Mouse (Mus musculus) CH12.LX (cell line): ENCODE measurements at regions not wholly inside any gene's neighbourhood (a gene's known extent, or its start where the extent isn't known, plus 50 kb on each side); places are given as distances from the start of the nearest gene placed in this dataset.

Experiments
- DNase-seq: peaks from one replicate; pipeline ENCODE4 v3.0.0-alpha.2; 2013; ENCODE audit errors: extremely low read depth
- H3K27ac ChIP-seq: 2 replicates; pipeline ENCODE4 v1.5.1; 2012; ENCODE audit warnings: low read depth, mild to moderate bottlenecking, control low read depth, moderate library complexity; ENCODE audit not compliant: insufficient read depth
- H3K27me3 ChIP-seq: replicated peaks from 2 replicates; pipeline ENCODE3; 2012; ENCODE audit warnings: inconsistent platforms
- H3K36me3 ChIP-seq, 2 experiments: replicated peaks in 1 of 2; 2 replicates each; pipeline versions ENCODE3 to v1.6.1; 2012; ENCODE audit warnings: inconsistent platforms in 1 of 2, low read length in 1 of 2, mild to moderate bottlenecking in 1 of 2, mixed read lengths in 1 of 2, moderate library complexity in 1 of 2; ENCODE audit not compliant: control insufficient read depth in 1 of 2, insufficient read depth in 1 of 2
- H3K4me1 ChIP-seq, 2 experiments: 2 replicates each; pipeline ENCODE4 v1.6.1; 2012; ENCODE audit warnings: inconsistent platforms in 1 of 2, moderate library complexity in 1 of 2; ENCODE audit not compliant: insufficient read depth in 2 of 2, control insufficient read depth in 1 of 2
- H3K4me2 ChIP-seq: 2 replicates; pipeline ENCODE4 v1.6.1; 2012; ENCODE audit warnings: low read depth, mild to moderate bottlenecking, control low read depth; ENCODE audit not compliant: poor library complexity, insufficient read depth, severe bottlenecking
- H3K4me3 ChIP-seq, 3 experiments: fragments of 150-350 bp in 1 of 3; sonication (generic) in 1 of 3; replicated peaks in 1 of 3; 2 replicates each; pipeline versions ENCODE3 to v1.5.1; 2011 to 2012; ENCODE audit warnings: low read depth in 2 of 3, low read length in 2 of 3, mild to moderate bottlenecking in 2 of 3, moderate library complexity in 2 of 3, control low read depth in 1 of 3, improper control_type of control experiment in 1 of 3, inconsistent platforms in 1 of 3, mixed read lengths in 1 of 3; ENCODE audit not compliant: poor library complexity in 1 of 3
- H3K79me2 ChIP-seq: replicated peaks from 2 replicates; pipeline ENCODE4 v1.6.1; 2012; ENCODE audit warnings: mild to moderate bottlenecking, moderate library complexity; ENCODE audit not compliant: control insufficient read depth, poor library complexity, insufficient read depth, severe bottlenecking; ENCODE audit errors: extremely low read depth
- H3K9ac ChIP-seq: 2 replicates; pipeline ENCODE4 v1.6.1; 2012; ENCODE audit warnings: low read depth, mild to moderate bottlenecking, control low read depth, moderate library complexity; ENCODE audit not compliant: insufficient read depth
- H3K9me3 ChIP-seq: replicated peaks from 2 replicates; pipeline ENCODE3; 2012; ENCODE audit warnings: low read length, inconsistent platforms, mixed read lengths
- BHLHE40 ChIP-seq: IDR thresholded peaks from 2 replicates; pipeline ENCODE4 v1.6.1; 2011; ENCODE audit warnings: mild to moderate bottlenecking, low read depth, low read length, improper control_type of control experiment
- CHD2 ChIP-seq: IDR thresholded peaks from 2 replicates; pipeline ENCODE4 v1.6.1; 2011; ENCODE audit warnings: low read length, improper control_type of control experiment
- CTCF ChIP-seq, 2 experiments: IDR thresholded peaks in 1 of 2; conservative IDR thresholded peaks in 1 of 2; 2 replicates each; pipeline ENCODE4 v1.5.1; 2011 to 2012; ENCODE audit warnings: low read depth in 2 of 2, low read length in 2 of 2, improper control_type of control experiment in 1 of 2, inconsistent platforms in 1 of 2, mild to moderate bottlenecking in 1 of 2, moderate library complexity in 1 of 2
- E2F4 ChIP-seq: IDR thresholded peaks from 2 replicates; pipeline ENCODE4 v1.6.1; 2011; ENCODE audit warnings: low read depth, low read length, improper control_type of control experiment; ENCODE audit not compliant: insufficient replicate concordance
- ELF1 ChIP-seq: IDR thresholded peaks from 2 replicates; pipeline ENCODE4 v1.6.1; 2014; ENCODE audit warnings: low read depth, mild to moderate bottlenecking, inconsistent platforms, low read length, improper control_type of control experiment
- GABPA ChIP-seq: IDR thresholded peaks from 2 replicates; pipeline ENCODE4 v1.6.1; 2012; ENCODE audit warnings: low read depth, low read length, improper control_type of control experiment, inconsistent platforms; ENCODE audit not compliant: insufficient replicate concordance
- IRF4 ChIP-seq: IDR thresholded peaks from 2 replicates; pipeline ENCODE4 v1.6.1; 2014; ENCODE audit warnings: low read depth, mild to moderate bottlenecking, inconsistent platforms, low read length, improper control_type of control experiment
- MAFK ChIP-seq: IDR thresholded peaks from 2 replicates; pipeline ENCODE4 v1.6.1; 2011; ENCODE audit warnings: low read length, improper control_type of control experiment; ENCODE audit not compliant: insufficient replicate concordance
- MAX ChIP-seq: IDR thresholded peaks from 2 replicates; pipeline ENCODE4 v1.6.1; 2011; ENCODE audit warnings: low read length, improper control_type of control experiment
- MAZ ChIP-seq: IDR thresholded peaks from 2 replicates; pipeline ENCODE4 v1.6.1; 2012; ENCODE audit warnings: low read depth, mild to moderate bottlenecking, inconsistent platforms, low read length, improper control_type of control experiment, moderate library complexity
- NRF1 ChIP-seq: IDR thresholded peaks from 2 replicates; pipeline ENCODE4 v1.6.1; 2014; ENCODE audit warnings: low read depth, mild to moderate bottlenecking, inconsistent platforms, low read length, improper control_type of control experiment, moderate library complexity
- POLR2A ChIP-seq: IDR thresholded peaks from 2 replicates; pipeline ENCODE4 v1.6.1; 2011; ENCODE audit warnings: low read depth, mild to moderate bottlenecking, improper control_type of control experiment, low read length
- POLR2AphosphoS2 ChIP-seq: IDR thresholded peaks from 2 replicates; pipeline ENCODE4 v1.6.1; 2011; ENCODE audit warnings: low read depth, low read length, improper control_type of control experiment
- SMC3 ChIP-seq: IDR thresholded peaks from 2 replicates; pipeline ENCODE4 v1.6.1; 2011; ENCODE audit warnings: low read depth, low read length, improper control_type of control experiment
- TBP ChIP-seq: conservative IDR thresholded peaks from 2 replicates; pipeline ENCODE4 v1.6.1; 2011; ENCODE audit warnings: low read depth, low read length, improper control_type of control experiment
- TCF12 ChIP-seq: IDR thresholded peaks from 2 replicates; pipeline ENCODE4 v1.6.1; 2014; ENCODE audit warnings: low read depth, mild to moderate bottlenecking, inconsistent platforms, low read length, improper control_type of control experiment
- UBTF ChIP-seq: IDR thresholded peaks from 2 replicates; pipeline ENCODE4 v1.6.1; 2012; ENCODE audit warnings: low read depth, mild to moderate bottlenecking, inconsistent platforms, low read length, improper control_type of control experiment, moderate library complexity
- USF1 ChIP-seq: IDR thresholded peaks from 2 replicates; pipeline ENCODE4 v1.6.1; 2014; ENCODE audit warnings: low read depth, mild to moderate bottlenecking, inconsistent platforms, low read length, improper control_type of control experiment
- USF2 ChIP-seq: conservative IDR thresholded peaks from 2 replicates; pipeline ENCODE4 v1.6.1; 2011; ENCODE audit warnings: low read depth, low read length, improper control_type of control experiment
- ZKSCAN1 ChIP-seq: IDR thresholded peaks from 2 replicates; pipeline ENCODE4 v1.6.1; 2012; ENCODE audit warnings: low read depth, inconsistent platforms, low read length, improper control_type of control experiment, borderline replicate concordance
- ZNF384 ChIP-seq: IDR thresholded peaks from 2 replicates; pipeline ENCODE4 v1.6.1; 2012; ENCODE audit warnings: low read depth, low read length, improper control_type of control experiment, inconsistent platforms
- dilution Hi-C: fragments of 300-500 bp; cut with MboI; formaldehyde crosslinking; loops from 2 replicates; pipeline ENCODE4 v1.14.3; 2020; ENCODE audit warnings: low sequenced_read_pairs; ENCODE audit not compliant: extremely low pct_unique_long_range_greater_than_20kb, extremely low pct_ligation_motif_present
- in situ Hi-C: fragments of 300-500 bp; cut with MboI; formaldehyde crosslinking; loops from 3 replicates; pipeline ENCODE4 v1.14.3; 2019; ENCODE audit warnings: low sequenced_read_pairs, low pct_ligation_motif_present, low pct_unique_long_range_greater_than_20kb, mixed read lengths

DNA sequence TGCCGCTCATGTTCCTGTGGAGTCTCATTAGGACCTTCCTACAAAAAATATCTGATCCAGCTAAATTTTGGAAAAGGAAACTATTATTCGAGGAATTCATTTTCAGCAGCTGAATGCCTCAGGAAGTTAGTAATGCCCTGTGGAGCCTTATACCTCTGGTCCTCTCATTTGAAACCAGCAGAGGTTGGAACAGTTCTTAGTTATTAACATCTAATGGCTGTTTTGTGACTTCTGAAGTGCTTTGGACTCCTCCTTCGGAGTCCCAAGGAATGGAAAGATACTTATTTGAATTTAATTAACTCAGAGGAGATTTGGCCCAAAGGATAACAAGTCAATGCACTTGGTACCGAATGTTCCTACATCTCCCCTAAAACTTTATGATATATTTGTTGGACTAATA, 372.2 kb upstream of the Adam34 start:
- no peak for DNase-seq
- TF ChIP-seq ELF1 (no peak), ZKSCAN1 (no peak), POLR2AphosphoS2 (no peak), MAX (no peak), NRF1 (no peak)
- in situ Hi-C loops = no loop called here
- dilution Hi-C loops = no loop called here
- Histone ChIP-seq H3K36me3 (no peaks in the 10 kb centered on the region), H3K9ac (no peak overlapping the region), H3K4me1 (no peaks in the 10 kb centered on the region), H3K27ac (no peak overlapping the region), H3K27me3 (no peaks in the 10 kb centered on the region), H3K4me3 (no peak overlapping the region), H3K9me3 (peaks cover 55% of the 10 kb centered on the region), H3K4me2 (no peak overlapping the region), H3K79me2 (no peaks in the 10 kb centered on the region)

- in situ Hi-C loops = no loop called here
- H3K4me1 ChIP-seq = no peaks in the 10 kb centered on the region
Measured at GRCm38 (mm10) chr8:44058846-44059245, 349.0 kb upstream of the Adam34 start.

DNA sequence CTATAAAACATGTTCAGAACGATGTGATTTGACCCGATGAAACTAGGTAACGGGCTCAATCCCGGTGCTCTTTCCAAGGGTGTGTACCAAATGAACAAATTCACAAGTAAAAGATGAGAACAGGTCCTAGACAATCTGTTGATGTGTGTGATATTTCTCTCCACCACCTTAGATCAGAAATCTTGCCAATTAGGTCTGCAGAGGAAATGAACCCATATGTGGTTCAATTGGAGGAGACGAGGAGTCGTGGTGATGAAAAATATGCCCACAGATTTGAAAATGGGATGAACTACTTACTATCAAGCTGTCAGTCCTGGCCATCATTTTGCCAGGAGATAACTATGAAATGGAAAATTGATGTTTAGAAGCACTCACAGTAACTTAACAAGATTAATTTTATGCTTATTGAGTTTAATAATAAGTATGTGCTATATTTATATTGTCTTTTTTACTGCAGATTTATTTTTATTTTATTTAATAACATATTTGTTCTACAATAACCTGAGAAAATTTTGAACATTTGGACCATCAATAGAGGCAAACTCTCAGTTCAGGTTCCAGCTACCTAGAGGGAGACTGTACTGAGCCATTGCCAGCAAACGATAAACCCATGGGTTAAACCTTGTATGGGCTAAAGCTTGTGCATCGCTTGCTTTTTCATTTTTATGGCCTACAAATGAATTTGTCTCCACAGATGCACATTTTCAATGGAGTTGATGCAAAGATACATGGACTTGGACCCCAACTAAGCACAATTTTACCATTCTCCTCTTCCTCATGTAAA, 332.9 kb upstream of the Adam34 start:
- Histone ChIP-seq H3K4me3 (no peak overlapping the region), H3K4me1 (no peaks in the 10 kb centered on the region), H3K4me2 (no peak overlapping the region), H3K27me3 (no peaks in the 10 kb centered on the region), H3K79me2 (no peaks in the 10 kb centered on the region), H3K27ac (no peak overlapping the region), H3K9ac (no peak overlapping the region), H3K36me3 (no peaks in the 10 kb centered on the region), H3K9me3 (peaks cover 27% of the 10 kb centered on the region)
- DNase-seq = no peak
- in situ Hi-C loops (no loop called here), dilution Hi-C loops (no loop called here)
- no peak for TF ChIP-seq ZNF384
- no peak for TF ChIP-seq POLR2A
- TF ChIP-seq MAX = no peak
- no peak for TF ChIP-seq GABPA
- TF ChIP-seq USF2 = no peak
- TF ChIP-seq E2F4 = no peak
- TF ChIP-seq CTCF (conservative IDR thresholded peaks at IDR 0.05 in 1 of 2, IDR thresholded peaks at IDR 0.05 in 1 of 2; ENCODE audit: low read depth in 2 of 2, low read length in 2 of 2) = no peak
- no peak for TF ChIP-seq NRF1
- TF ChIP-seq CHD2 = no peak
- TF ChIP-seq TCF12 = no peak
- TF ChIP-seq MAZ = no peak
- no peak for TF ChIP-seq TBP
- no peak for TF ChIP-seq ELF1
- TF ChIP-seq BHLHE40 = no peak
- TF ChIP-seq MAFK = no peak
- TF ChIP-seq POLR2AphosphoS2 = no peak
- no peak for TF ChIP-seq SMC3
- no peak for TF ChIP-seq USF1
- no peak for TF ChIP-seq UBTF
- no peak for TF ChIP-seq IRF4

More at GRCm38 (mm10) chr8:44058846-44059245, 349.0 kb upstream of the Adam34 start:
- no peak overlapping the region for H3K4me3 ChIP-seq
- dilution Hi-C loops = no loop called here
- H3K9me3 ChIP-seq = peaks cover 33% of the 10 kb centered on the region
- H3K4me2 ChIP-seq = no peak overlapping the region
- H3K27me3 ChIP-seq = no peaks in the 10 kb centered on the region
- no peaks in the 10 kb centered on the region for H3K79me2 ChIP-seq
- no peak overlapping the region for H3K9ac ChIP-seq
- H3K36me3 ChIP-seq = no peaks in the 10 kb centered on the region
- DNase-seq = no peak
- H3K27ac ChIP-seq = no peak overlapping the region
- TF ChIP-seq ELF1 = no peak
